Mouse (Mus musculus) lung, postnatal 25 days (tissue): ENCODE results near the gene Tmem269.
A peak's percentile ranks its signal among the peaks of the same experiment; 100 is the strongest.

ENCODE experiments used
- DNase-seq: peaks from one replicate; pipeline ENCODE4 v3.0.0; 2022; ENCODE audit warnings: low spot score

Tmem269 gene

DNA sequence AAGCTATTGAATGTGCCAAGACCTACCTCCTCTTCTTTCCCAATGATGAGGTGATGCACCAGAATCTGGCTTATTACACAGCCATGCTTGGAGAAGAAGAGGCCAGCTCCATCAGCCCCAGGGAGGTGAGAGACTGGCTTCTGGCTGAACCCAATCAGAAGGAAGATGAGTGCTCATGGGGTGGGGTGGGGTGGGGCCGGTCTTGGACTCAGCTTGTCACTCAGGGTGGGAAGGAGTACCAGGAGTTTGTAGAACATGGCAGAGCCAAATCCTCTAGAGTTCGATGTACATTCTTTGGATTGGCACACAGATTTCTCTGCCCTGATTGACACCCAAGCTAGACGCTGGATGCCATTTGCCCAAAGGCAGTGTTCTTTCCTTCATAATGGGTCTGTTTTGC lies 20.6 kb upstream of the Tmem269 start:
- no peak for DNase-seq

DNA sequence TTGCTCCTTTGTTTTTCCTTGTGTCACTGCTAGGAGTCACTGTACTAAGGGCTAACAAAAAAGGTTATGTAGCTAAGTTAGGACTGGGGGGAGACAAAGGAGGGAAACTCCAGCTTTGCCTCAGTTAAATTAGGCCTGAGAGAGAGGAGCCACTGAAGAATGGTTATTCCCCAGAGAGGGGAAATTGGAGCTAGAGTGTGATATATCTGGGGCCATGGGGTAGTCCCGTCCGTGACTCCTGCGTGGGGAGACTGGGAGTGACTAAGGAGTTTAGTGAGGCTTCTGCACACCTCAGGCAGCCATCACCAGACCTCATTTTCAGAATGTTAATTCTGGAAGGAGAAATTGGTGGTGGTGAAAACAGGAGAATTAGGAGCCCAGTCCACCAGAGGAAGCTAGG lies 16.3 kb upstream of the Tmem269 start:
- DNase-seq = no peak

DNA sequence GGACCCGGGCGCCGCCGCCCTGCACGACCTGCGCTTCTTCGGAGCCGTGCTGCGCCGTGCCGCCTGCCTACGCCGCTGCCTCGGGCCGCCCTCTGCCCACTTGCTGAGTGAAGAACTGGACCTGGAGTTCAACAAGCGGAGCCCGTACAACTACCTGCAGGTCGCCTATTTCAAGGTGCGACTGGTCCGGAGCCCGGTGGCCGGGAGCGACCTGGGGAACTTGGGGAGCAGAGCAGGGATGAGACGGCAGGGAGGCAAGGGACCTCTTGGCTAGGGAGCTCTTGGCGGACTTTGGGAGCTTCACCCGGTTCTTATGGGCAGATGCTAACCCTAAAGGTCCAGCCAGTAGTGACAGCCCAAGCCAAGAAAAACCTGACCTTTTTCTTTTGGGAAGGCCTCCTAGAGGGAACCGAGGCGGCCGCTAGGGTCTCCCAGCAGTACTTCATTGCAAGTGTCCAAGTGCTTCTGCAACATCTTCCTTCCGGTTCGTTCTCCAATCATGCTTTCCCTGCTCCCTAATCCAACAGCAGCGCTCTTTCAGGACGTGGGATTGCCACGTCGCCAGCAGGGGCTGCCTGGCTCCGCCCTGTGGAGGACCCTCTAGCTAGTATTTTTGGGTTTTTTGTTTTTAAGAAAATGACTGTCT lies 15.4 kb upstream of the Tmem269 start:
- peak; percentile 24 for DNase-seq

DNA sequence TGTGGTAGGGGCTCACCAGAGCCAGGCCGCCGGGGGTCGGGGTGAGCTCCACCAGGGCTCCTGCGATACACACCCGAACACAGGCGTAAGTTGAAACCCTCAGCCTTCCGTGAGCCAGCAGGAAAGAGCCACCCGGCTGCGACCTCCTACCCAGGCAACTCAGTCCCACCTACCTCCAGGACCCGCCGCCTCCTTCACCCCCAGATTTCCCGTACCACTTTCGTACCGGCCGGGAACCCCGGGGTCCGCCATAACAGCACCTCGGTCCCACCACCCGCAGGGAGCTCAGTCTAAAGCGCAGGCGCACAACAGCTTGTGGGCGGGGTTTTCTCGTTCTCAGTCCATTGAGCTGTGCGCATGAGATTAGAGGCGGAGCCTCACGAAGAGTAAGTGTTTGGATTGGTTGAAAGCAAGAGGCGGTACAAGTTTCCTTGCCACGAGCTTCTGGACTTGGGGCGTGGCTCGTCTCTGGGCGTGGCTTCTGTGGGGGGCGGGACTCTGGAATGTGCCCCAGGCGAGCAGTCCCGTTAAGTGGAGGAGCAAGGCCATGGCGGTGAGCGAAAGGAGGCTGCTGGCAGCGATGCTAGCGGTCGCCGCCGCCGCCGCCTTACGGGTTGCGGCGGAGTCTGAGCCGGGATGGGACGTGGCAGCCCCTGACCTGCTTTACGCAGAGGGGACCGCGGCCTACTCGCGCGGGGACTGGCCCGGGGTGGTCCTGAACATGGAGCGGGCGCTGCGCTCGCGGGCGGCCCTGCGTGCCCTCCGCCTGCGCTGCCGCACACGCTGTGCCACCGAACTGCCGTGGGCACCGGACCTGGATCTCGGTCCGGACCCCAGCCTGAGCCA lies 14.6 kb upstream of the Tmem269 start, which contains the start of the genes AU022252 and P3h1:
Gene AU022252 (minus strand): TSS at position 303 of the 846 bp plus-strand sequence.
Gene P3h1 (plus strand): TSS at position 506 of the 846 bp plus-strand sequence.
- peak; percentile 100 for DNase-seq

DNA sequence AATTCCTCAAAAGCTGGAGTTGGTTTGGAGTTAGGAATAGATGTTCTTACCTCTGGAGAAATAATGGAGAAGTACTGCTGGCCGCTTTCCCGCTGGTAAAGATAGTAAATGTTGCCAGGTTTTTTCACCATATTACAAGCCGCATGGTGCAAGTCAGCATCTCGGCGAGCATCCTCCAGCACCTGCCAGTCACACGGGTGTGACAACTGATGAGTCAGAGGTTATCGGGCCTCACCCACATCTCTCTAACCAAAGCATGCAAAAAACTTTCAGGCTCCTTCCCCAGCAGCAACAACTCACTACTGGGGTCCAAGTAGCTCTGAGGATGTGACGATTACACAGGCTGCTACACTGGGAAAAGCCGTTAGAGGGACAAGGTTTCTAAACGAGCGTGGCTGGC lies 8.7 kb upstream of the Tmem269 start:
- no peak for DNase-seq

DNA sequence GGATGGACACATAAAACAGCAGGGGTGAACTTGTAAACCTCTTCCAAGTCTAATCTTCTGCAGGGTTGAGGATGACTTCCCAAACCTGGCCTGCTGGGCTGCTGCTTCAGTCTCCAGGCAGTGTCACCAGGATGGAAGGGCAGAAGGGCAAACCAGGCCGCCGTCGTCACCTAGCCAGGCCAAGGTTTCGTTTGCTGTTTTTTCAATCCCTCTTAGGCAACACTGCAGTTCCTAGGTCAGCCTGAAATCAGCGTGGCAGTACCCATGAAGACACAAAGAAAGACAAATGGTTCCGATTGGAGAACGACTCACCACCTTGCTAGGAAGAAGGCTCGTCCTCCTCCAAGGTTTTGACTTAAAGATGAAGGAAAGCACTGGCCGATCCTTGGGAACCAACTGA lies 7.7 kb upstream of the Tmem269 start:
- no peak for DNase-seq

DNA sequence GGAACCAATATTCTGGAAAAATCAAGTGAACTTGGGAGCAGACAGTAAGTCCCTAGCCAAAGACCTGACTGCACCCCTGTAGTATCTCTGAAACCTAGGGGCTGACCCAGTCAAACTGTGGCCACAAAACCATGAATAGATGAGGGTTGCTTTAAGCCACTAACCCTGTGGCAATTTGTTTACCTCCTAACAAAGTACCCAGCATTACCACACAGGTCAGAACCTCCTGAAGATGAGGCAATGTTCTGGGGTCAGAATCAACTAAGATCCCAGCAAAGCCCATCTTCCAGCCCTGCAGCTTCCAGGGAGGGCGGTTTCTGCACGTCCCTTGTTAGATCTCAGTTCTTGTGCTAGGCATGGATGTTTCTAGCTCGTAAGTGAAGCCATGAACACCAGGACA lies 6.5 kb upstream of the Tmem269 start:
- DNase-seq = no peak

DNA sequence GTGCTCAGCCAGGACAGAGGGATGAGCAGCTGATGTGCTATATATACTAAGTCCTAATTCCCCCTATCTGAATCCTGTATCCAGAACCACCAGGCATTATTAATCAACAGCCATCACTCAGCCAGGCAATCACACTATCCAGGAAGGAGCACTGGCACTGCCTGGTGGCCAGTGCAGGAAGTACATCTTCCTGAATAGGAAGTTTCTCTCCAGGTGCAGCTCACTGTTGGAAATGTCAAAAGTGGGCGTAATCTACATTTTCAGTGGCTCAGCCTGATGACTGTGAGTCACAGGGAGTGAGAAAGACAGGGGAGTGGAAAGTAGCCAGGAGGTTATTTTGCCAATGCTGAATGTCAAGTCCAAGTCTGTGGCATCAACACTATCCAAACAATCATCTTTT lies 5.7 kb upstream of the Tmem269 start:
- DNase-seq = peak; percentile 29

DNA sequence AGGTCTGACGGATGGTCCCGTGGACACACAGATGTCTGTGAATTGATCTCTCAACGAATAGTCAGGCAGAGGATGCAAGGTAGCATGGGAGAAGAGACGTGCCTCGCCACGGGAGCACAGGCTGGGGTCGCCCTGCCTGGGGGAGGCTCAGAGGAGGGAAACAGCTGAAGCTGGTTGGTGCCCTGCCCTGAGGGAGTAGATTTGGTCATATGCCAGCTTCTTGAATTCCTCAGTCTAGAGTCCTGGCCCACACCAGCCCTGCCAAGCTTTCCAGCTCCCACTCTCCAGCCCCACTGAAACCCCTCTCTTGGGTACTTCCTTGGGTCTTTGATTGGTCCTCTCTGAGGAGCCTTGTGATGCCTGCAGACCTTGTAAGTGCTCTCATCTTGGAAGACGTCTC lies 1.4 kb downstream of the Tmem269 start:
- DNase-seq = no peak

DNA sequence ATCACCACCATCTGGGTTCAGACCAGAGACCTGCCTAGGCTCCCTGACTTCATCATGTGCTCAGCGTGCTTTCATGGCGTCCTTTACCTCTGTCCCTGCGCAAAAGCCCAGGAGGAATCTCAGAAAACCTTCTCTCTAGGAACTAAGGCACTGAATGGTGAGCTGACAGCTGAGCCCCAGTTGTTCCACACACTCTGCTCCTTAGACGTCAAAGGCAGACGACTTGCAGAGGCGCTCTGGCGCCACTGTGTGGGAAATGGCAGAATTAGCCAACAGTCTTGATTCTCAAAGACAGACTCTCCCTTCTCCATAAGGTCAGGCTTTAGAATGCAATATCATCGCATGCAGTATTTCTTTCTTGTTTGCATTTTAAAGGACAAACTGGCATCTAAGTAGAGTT lies 13.3 kb downstream of the Tmem269 start:
- DNase-seq = peak; percentile 45

DNA sequence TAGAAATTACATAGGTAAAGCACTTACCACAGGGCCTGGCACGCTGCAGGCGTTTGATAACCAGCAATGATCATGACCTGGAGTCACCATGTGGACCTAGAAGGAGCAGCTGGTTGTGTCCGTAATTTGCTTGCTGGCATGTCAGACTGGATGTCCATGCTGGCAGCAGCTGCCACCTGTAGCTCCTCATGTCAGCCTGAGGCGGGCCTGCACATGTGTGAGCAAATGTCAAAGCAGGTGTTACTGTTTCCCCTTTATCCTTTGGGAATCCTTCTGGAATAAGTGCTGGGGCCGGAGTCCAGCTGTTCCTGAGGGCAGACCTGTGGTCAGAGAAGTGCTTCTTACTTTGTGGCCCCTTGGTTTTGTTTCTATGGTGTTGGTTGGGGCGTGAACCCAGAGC lies 19.9 kb downstream of the Tmem269 start:
- no peak for DNase-seq

DNA sequence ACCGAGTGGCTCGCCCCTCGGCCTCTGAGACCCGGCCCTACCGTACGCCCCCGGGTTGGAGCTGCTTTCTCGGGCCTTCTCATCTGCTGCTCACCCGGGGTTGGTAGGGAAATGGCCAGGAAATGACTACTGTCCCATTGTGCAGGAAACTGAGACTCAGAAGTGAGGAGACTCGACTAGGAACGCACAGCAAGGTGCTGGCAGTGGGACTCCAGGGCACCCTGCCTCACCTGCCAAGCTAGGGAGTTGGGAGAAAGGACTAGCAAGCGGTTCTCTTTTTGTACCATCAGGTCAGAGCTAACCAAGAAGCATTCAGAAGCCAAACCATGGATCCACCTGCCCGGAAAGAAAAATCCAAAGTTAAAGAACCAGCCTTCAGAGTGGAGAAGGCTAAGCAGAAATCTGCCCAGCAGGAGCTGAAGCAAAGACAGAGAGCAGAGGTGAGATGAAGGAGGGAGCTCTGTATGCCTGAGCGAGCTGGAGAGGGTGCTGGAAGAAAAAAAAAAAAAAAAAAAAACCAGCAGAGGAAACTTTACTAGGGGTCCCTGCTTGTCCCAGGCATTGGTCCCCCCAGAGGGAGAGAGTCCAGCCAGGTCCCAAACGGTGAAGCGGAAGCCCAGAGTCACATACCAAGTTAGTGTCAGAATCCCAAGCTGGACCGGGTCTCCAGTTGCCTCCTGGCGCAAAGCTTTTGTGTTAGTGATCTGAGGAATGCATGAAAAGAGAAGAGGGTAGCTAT lies 22.3 kb downstream of the Tmem269 start:
- peak; percentile 14 for DNase-seq

DNA sequence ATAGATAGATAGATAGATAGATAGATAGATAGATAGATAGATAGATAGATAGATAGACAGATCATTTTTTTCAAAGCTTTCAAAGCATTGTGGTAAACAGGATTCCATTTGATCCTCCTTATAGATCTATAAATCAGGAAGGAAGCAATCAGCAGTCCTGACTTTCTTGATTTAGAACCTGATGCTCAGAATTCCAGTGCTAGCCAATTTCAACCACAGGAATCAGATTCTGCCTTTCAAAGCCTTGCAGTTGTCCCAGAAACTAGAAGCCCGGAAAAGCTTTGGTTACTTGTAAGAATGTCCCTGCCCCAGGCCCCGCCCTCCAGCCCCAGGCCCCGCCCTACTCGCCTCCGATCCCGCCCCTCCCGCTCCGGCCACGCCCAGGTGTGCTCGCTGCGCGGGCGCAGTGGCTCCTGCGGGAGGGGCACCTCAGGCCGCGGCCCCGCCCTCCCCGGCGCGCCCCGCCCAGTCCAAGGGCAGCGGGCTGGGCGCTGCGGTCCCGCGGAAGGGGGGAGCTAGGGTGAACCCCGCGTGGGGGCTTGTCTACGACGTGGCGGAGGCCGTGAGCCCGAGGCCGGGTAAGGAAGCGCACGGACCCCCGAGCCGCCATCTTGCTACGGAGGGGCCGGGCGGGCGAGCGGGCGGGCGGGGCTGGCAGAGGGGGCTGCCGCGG lies 23.0 kb downstream of the Tmem269 start, which contains the start of gene Svbp:
Gene Svbp (plus strand): TSS at position 398 of the 673 bp plus-strand sequence.
- peak; percentile 84 for DNase-seq

DNA sequence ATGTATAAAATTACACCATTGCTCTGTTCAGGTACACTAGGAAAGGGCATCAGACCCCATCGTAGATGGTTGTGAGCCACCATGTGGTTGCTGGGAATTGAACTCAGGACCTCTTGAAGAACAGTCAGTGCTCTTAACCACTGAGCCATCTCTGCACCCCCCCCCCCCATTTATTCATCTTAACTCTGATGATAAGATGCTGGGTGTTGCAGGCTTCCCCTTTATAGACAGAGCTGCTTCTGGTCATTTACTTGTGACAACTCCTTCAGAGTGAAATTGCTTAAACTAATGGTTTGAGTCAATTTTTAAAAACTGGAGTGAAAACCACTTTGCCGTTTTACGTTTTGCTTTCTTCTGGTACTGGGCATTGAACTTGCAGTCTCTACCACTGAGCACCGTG lies 25.3 kb downstream of the Tmem269 start:
- no peak for DNase-seq

DNA sequence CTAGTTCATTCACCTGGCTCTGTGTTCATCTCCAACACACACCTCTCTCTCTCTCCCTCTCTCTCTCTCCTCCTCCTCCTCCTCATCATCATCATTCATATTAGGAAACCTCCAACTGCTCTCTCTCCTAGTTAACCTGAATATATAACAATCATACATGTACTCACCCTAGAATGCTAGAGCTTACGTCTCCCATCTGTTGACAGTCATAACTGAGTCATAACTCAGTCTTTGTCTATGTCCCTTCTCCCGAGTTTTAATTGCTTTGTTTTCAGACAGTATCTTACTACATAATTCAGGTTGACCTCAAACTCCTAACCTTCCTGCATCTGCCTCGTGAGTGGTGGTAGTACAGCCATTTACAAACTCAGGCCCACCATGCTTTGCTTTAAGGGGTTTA lies 26.7 kb downstream of the Tmem269 start:
- no peak for DNase-seq

DNA sequence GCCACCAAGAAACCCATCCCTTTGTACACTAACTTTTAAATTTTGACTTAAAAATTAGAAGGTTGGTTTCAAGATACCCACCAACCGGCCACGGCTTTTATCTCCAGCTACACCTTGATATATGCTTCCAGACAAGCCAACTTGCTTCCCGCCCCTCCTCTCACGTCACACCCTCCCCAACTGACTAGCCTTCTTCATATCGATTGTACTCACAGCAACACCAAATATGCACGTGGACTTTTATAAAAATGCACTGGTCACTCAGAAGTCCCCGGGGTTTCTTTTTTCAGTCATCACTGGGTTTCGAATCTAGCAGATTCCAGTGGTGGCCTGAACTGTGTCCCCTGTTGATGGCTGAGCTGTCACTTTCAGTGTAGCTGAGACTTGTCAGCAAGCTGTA lies 27.4 kb downstream of the Tmem269 start:
- DNase-seq = no peak

DNA sequence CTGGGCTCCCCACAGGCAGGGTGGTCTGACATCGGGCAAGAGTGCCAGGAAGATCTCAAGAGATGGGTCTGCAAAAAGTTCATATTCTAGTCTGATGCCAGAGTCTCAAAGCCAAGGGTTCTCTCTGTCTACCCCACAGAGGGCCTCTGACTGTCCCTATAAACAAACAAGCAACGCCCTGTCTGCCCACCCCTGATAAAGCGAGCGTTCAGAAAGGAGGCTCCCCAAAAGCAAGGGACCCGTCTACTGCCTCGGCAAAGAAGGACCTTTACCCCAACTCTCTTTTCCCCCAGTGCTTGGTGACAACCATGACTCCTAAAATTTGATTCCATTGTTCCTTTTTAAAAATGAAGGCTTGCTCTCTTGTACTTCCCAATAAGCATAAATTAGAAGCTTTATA lies 28.2 kb downstream of the Tmem269 start, which contains the start of gene Ermap:
Gene Ermap (minus strand): TSS at position 148 of the 400 bp plus-strand sequence.
- no peak for DNase-seq

DNA sequence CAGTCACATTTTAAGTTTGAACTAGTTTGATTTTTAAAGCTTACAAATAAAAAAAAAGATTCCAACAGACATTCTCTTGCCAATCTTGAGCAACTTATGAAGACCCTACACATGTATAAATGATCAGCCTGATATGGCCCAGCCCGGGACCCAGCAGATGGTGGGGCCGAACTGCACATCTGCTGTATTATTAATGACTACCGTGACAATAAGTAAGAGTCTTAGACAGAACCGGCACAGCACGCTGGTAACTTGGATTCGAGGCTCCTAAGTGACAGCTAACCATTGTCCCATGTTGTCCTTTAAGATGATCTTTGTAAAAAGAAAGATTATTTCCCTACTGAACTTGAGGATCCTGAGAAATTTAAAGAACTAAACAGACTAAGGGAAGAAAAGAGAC lies 28.6 kb downstream of the Tmem269 start:
- no peak for DNase-seq

DNA sequence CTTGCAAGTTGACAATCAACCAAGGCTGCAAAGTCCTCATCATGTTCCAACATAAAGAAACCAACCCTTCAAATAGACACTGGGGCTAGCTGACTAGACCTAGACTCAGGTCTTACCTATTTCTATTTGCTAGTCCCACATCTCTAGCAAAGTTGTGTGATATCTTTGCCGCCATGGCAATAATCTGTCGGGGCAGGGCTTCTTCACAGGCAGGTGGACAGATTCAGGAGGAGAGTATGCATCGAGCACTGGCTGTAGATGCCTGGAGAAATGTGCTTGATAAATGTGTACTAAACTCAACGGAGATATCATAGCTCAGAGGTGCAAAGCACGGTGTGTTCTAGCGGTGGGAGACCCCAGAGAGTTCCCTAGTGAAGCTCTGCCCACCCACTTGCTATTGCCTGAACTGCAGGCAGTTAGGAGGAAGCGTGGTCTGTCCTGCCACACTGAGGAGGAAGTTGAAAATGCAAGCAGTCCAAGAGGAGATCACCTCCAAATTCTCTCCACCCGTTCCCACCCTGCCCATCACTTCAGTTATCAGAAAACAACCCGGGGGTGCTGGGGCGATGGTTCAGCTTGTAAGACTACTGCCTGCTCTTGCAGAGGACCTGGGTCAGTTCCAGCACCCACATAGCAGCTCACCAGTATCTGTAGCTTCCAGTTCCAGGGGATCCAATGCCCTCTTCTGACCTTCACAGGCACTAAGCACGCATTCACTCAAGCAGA lies 29.8 kb downstream of the Tmem269 start:
- DNase-seq = no peak

DNA sequence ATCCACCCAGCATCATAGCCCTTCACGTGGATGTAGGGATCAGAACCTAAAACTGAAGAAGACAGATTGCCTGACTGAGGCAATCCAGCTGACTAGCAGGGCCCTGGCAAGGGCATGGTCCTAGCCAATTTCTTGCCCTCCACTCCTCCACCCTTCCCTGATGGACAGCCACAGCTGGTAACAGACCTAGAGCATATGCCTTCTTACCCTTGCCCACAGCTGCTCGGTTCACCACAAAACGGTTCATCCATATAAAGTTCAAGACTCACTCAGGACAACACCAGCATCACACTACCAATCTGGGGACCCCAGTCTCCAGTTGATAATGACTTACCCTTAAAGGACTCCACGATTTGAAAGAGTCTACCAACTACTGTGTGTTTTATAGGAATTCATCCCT lies 32.2 kb downstream of the Tmem269 start:
- DNase-seq = no peak

DNA sequence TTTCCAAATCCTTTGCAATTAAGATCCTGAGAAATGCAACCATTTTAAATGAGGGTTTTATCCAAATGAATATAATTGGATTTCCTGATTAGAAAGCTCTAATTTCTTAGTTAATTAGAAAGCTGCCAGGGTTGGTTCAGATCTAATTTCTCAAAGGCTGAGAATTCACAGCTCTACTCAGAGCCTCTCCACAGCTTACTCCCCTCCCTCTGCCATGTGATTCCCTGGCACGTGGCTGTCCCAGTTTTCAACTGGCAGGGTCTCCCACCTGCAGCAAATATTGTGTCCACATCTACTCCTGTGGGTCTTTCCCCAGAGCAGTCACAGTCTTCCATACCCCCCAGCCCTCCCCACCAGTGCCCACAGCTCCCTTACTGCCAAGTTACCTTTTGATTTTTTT lies 34.5 kb downstream of the Tmem269 start:
- no peak for DNase-seq
